In genomic region chrX:59701090-59701489, GRCm38 (mm10) we compare ENCODE assay signal across 14 mouse cellular contexts.
"Had no signal": no experiment of that assay in that cellular context is flagged by ENCODE, and none has a peak within 500 bp of the region (broad histone marks: within the 10 kb centered on the region; RNA-seq: fewer than 3 reads in every experiment).

No protein-coding gene starts in this region.

- H3K36me3 ChIP-seq: liver, embryonic 13.5 days; stomach, embryonic 15.5 days had no signal

- H3K4me3 ChIP-seq: left cerebral cortex, adult 2 months; liver, embryonic 13.5 days; stomach, embryonic 15.5 days had no signal

- H3K4me1 ChIP-seq: liver, embryonic 13.5 days; stomach, embryonic 15.5 days had no signal

- H3K27me3 ChIP-seq: liver, embryonic 13.5 days; stomach, embryonic 15.5 days had no signal

- H3K9ac ChIP-seq: liver, embryonic 13.5 days; lung, embryonic 14.5 days; stomach, embryonic 15.5 days had no signal

- ATAC-seq: intestine, embryonic 16.5 days; lung, postnatal 0 days had no signal

- DNase-seq: kidney, adult 18-20 months; kidney, postnatal 25 days; layer of hippocampus, postnatal 36 days; liver, embryonic 13.5 days; lung, embryonic 14.5 days; midbrain, embryonic 14.5 days; thymus, postnatal 25 days had no signal

- H3K27ac ChIP-seq: kidney, postnatal 0 days; left cerebral cortex, adult 2 months; liver, embryonic 13.5 days; macrophage; stomach, embryonic 15.5 days had no signal

- H3K4me2 ChIP-seq: liver, embryonic 13.5 days; lung, embryonic 14.5 days; midbrain, embryonic 11.5 days; stomach, embryonic 15.5 days had no signal

- H3K9me3 ChIP-seq: liver, embryonic 13.5 days; stomach, embryonic 15.5 days had no signal
